Mouse (Mus musculus) heart, postnatal 0 days (tissue): ENCODE results near the gene Nsmce1.

ENCODE experiments used
- CTCF ChIP-seq: IDR thresholded peaks from 2 replicates; pipeline ENCODE4 v1.5.1; 2016; ENCODE audit warnings: antibody characterized with exemption, control low read depth, low read depth
- EP300 ChIP-seq: IDR thresholded peaks from 2 replicates; pipeline ENCODE4 v1.6.1; 2016; ENCODE audit warnings: antibody characterized with exemption, low read depth

- no peak for TF ChIP-seq EP300
- no peak for TF ChIP-seq CTCF
These were observed 69.5 kb downstream of the Nsmce1 start for GRCm38 (mm10) chr7:125421911-125422310.
